Mouse (Mus musculus): ENCODE data around the gene Psmb3. TPM values are rescaled to one million over a fixed set of nuclear protein-coding genes. Genes with fewer than 3 reads are reported as not detected.
A peak's percentile ranks its signal among the peaks of the same experiment; 100 is the strongest.
"Not testable (repeated sequence)": the region's sequence is repeated elsewhere in the genome, so short reads cannot be mapped to it uniquely, and the experiment has no call there.

Gene Psmb3
- polyA plus RNA-seq, 1 experiment from 2014 or later = 491 TPM

- 0 out of 2 replicates have a peak overlapping the region, but pooled peaks have one; percentile 16 for H3K9ac ChIP-seq (ENCODE audit: low read length)
- peaks cover 16% of the 10 kb centered on the region for H3K36me3 ChIP-seq (ENCODE audit: control insufficient read depth, insufficient read depth, low read length)
- ATAC-seq (replicated peaks; ENCODE audit: low FRiP score, low TSS enrichment, low read depth) (no peak), DNase-seq (ENCODE audit: low spot score) (no peak)
- H3K9me3 ChIP-seq (ENCODE audit: control insufficient read depth, low read length) = no peaks in the 10 kb centered on the region
- H3K27ac ChIP-seq (ENCODE audit: low read depth) = no peak overlapping the region
- peak overlapping the region; percentile 89 for H3K4me2 ChIP-seq (ENCODE audit: low read length)
- H3K4me3 ChIP-seq (ENCODE audit: low read depth, low read length) = peak overlapping the region; percentile 99
- no peaks in the 10 kb centered on the region for H3K27me3 ChIP-seq (replicated peaks; ENCODE audit: control insufficient read depth, insufficient read depth, low read length)
- H3K4me1 ChIP-seq (replicated peaks; ENCODE audit: control insufficient read depth, insufficient read depth, low read length) = peaks cover 32% of the 10 kb centered on the region
- WGBS = 58% methylated on average over 15 of the region's 15 CpGs
These were observed 1.4 kb upstream of the Psmb3 start for GRCm38 (mm10) chr11:97701581-97702392.

- peak overlapping the region; percentile 64 for H3K9ac ChIP-seq (ENCODE audit: low read length)
- under 1% methylated on average over 24 of the region's 24 CpGs for WGBS
- peak; percentile 98 for DNase-seq (ENCODE audit: low spot score)
- peaks cover 26% of the 10 kb centered on the region for H3K4me1 ChIP-seq (replicated peaks; ENCODE audit: control insufficient read depth, insufficient read depth, low read length)
- ATAC-seq (replicated peaks; ENCODE audit: low FRiP score, low TSS enrichment, low read depth) = peak; percentile 1; the same call in 1 of the 2 replicates
- peak overlapping the region; percentile 78 for H3K4me2 ChIP-seq (ENCODE audit: low read length)
- H3K4me3 ChIP-seq (ENCODE audit: low read depth, low read length) = peak overlapping the region; percentile 95
- no peaks in the 10 kb centered on the region for H3K9me3 ChIP-seq (ENCODE audit: control insufficient read depth, low read length)
- H3K27me3 ChIP-seq (replicated peaks; ENCODE audit: control insufficient read depth, insufficient read depth, low read length) = no peaks in the 10 kb centered on the region
- peak overlapping the region; percentile 80 for H3K27ac ChIP-seq (ENCODE audit: low read depth)
- peaks cover 19% of the 10 kb centered on the region for H3K36me3 ChIP-seq (ENCODE audit: control insufficient read depth, insufficient read depth, low read length)
These were observed 830 bp upstream of the Psmb3 start for GRCm38 (mm10) chr11:97702393-97702745.

GRCm38 (mm10) chr11:97710067-97710466, 6.9 kb downstream of the Psmb3 start:
- not testable (repeated sequence) for H3K9me3 ChIP-seq (ENCODE audit: control insufficient read depth, low read length); DNase-seq (ENCODE audit: low spot score); H3K27me3 ChIP-seq (replicated peaks; ENCODE audit: control insufficient read depth, insufficient read depth, low read length); H3K4me3 ChIP-seq (ENCODE audit: low read depth, low read length); H3K9ac ChIP-seq (ENCODE audit: low read length); H3K4me1 ChIP-seq (replicated peaks; ENCODE audit: control insufficient read depth, insufficient read depth, low read length); H3K4me2 ChIP-seq (ENCODE audit: low read length); H3K27ac ChIP-seq (ENCODE audit: low read depth); ATAC-seq (replicated peaks; ENCODE audit: low FRiP score, low TSS enrichment, low read depth)
- WGBS = 84% methylated on average over 2 of the region's 2 CpGs
- peaks cover 63% of the 10 kb centered on the region for H3K36me3 ChIP-seq (ENCODE audit: control insufficient read depth, insufficient read depth, low read length)

GRCm38 (mm10) chr11:97711200-97711900, 8.2 kb downstream of the Psmb3 start:
- H3K36me3 ChIP-seq (ENCODE audit: control insufficient read depth, insufficient read depth, low read length) = peaks cover 58% of the 10 kb centered on the region
- no peak overlapping the region for H3K4me2 ChIP-seq (ENCODE audit: low read length)
- no peak overlapping the region for H3K4me3 ChIP-seq (ENCODE audit: low read depth, low read length)
- no peaks in the 10 kb centered on the region for H3K27me3 ChIP-seq (replicated peaks; ENCODE audit: control insufficient read depth, insufficient read depth, low read length)
- ATAC-seq (replicated peaks; ENCODE audit: low FRiP score, low TSS enrichment, low read depth) (no peak), DNase-seq (ENCODE audit: low spot score) (no peak)
- H3K4me1 ChIP-seq (replicated peaks; ENCODE audit: control insufficient read depth, insufficient read depth, low read length) = no peaks in the 10 kb centered on the region
- H3K27ac ChIP-seq (ENCODE audit: low read depth) = no peak overlapping the region
- H3K9ac ChIP-seq (ENCODE audit: low read length) = no peak overlapping the region
- 73% methylated on average over 13 of the region's 13 CpGs for WGBS
- no peaks in the 10 kb centered on the region for H3K9me3 ChIP-seq (ENCODE audit: control insufficient read depth, low read length)

GRCm38 (mm10) chr11:97712286-97712685, 9.1 kb downstream of the Psmb3 start:
- ATAC-seq (replicated peaks; ENCODE audit: low FRiP score, low TSS enrichment, low read depth) (no peak), DNase-seq (ENCODE audit: low spot score) (no peak)
- Histone ChIP-seq H3K27me3 (replicated peaks; ENCODE audit: control insufficient read depth, insufficient read depth, low read length) (no peaks in the 10 kb centered on the region), H3K4me2 (ENCODE audit: low read length) (no peak overlapping the region), H3K9ac (ENCODE audit: low read length) (no peak overlapping the region), H3K36me3 (ENCODE audit: control insufficient read depth, insufficient read depth, low read length) (peaks cover 58% of the 10 kb centered on the region), H3K9me3 (ENCODE audit: control insufficient read depth, low read length) (no peaks in the 10 kb centered on the region), H3K4me1 (replicated peaks; ENCODE audit: control insufficient read depth, insufficient read depth, low read length) (no peaks in the 10 kb centered on the region), H3K4me3 (ENCODE audit: low read depth, low read length) (no peak overlapping the region), H3K27ac (ENCODE audit: low read depth) (no peak overlapping the region)
- 91% methylated on average over 15 of the region's 15 CpGs for WGBS

GRCm38 (mm10) chr11:97713896-97714295, 10.7 kb downstream of the Psmb3 start:
- ATAC-seq (replicated peaks; ENCODE audit: low FRiP score, low TSS enrichment, low read depth) (no peak), DNase-seq (ENCODE audit: low spot score) (no peak)
- H3K9me3 ChIP-seq (ENCODE audit: control insufficient read depth, low read length) = no peaks in the 10 kb centered on the region
- H3K27me3 ChIP-seq (replicated peaks; ENCODE audit: control insufficient read depth, insufficient read depth, low read length) = no peaks in the 10 kb centered on the region
- H3K4me3 ChIP-seq (ENCODE audit: low read depth, low read length) = no peak overlapping the region
- H3K4me2 ChIP-seq (ENCODE audit: low read length) = no peak overlapping the region
- no peak overlapping the region for H3K9ac ChIP-seq (ENCODE audit: low read length)
- H3K27ac ChIP-seq (ENCODE audit: low read depth) = no peak overlapping the region
- no peaks in the 10 kb centered on the region for H3K4me1 ChIP-seq (replicated peaks; ENCODE audit: control insufficient read depth, insufficient read depth, low read length)
- peaks cover 61% of the 10 kb centered on the region for H3K36me3 ChIP-seq (ENCODE audit: control insufficient read depth, insufficient read depth, low read length)
- WGBS = 88% methylated on average over 8 of the region's 8 CpGs

- H3K9ac ChIP-seq (ENCODE audit: low read length) = no peak overlapping the region
- no peaks in the 10 kb centered on the region for H3K27me3 ChIP-seq (replicated peaks; ENCODE audit: control insufficient read depth, insufficient read depth, low read length)
- H3K36me3 ChIP-seq (ENCODE audit: control insufficient read depth, insufficient read depth, low read length) = peaks cover 61% of the 10 kb centered on the region
- 94% methylated on average over 3 of the region's 3 CpGs for WGBS
- DNase-seq (ENCODE audit: low spot score) = no peak
- H3K4me3 ChIP-seq (ENCODE audit: low read depth, low read length) = no peak overlapping the region
- no peak overlapping the region for H3K4me2 ChIP-seq (ENCODE audit: low read length)
- H3K9me3 ChIP-seq (ENCODE audit: control insufficient read depth, low read length) = no peaks in the 10 kb centered on the region
- no peaks in the 10 kb centered on the region for H3K4me1 ChIP-seq (replicated peaks; ENCODE audit: control insufficient read depth, insufficient read depth, low read length)
- ATAC-seq (replicated peaks; ENCODE audit: low FRiP score, low TSS enrichment, low read depth) = no peak
- H3K27ac ChIP-seq (ENCODE audit: low read depth) = no peak overlapping the region
These were observed 11.2 kb downstream of the Psmb3 start for GRCm38 (mm10) chr11:97714356-97714755.

GRCm38 (mm10) chr11:97714784-97715760, 11.9 kb downstream of the Psmb3 start:
- Histone ChIP-seq H3K36me3 (ENCODE audit: control insufficient read depth, insufficient read depth, low read length) (peaks cover 68% of the 10 kb centered on the region), H3K9ac (ENCODE audit: low read length) (no peak overlapping the region), H3K27ac (ENCODE audit: low read depth) (no peak overlapping the region), H3K9me3 (ENCODE audit: control insufficient read depth, low read length) (no peaks in the 10 kb centered on the region), H3K4me2 (ENCODE audit: low read length) (no peak overlapping the region), H3K4me3 (ENCODE audit: low read depth, low read length) (no peak overlapping the region), H3K27me3 (replicated peaks; ENCODE audit: control insufficient read depth, insufficient read depth, low read length) (no peaks in the 10 kb centered on the region), H3K4me1 (replicated peaks; ENCODE audit: control insufficient read depth, insufficient read depth, low read length) (no peaks in the 10 kb centered on the region)
- 90% methylated on average over 14 of the region's 14 CpGs for WGBS
- no peak for ATAC-seq (replicated peaks; ENCODE audit: low FRiP score, low TSS enrichment, low read depth)
- DNase-seq (ENCODE audit: low spot score) = no peak

Measured in intestine, embryonic 14.5 days (tissue).